Mouse (Mus musculus): ENCODE measurements at regions not wholly inside any gene's neighbourhood (a gene's known extent, or its start where the extent isn't known, plus 50 kb on each side); places are given as distances from the start of the nearest gene placed in this dataset.
A peak's percentile ranks its signal among the peaks of the same experiment; 100 is the strongest.
"Not testable (repeated sequence)": the region's sequence is repeated elsewhere in the genome, so short reads cannot be mapped to it uniquely, and the experiment has no call there.

DNA sequence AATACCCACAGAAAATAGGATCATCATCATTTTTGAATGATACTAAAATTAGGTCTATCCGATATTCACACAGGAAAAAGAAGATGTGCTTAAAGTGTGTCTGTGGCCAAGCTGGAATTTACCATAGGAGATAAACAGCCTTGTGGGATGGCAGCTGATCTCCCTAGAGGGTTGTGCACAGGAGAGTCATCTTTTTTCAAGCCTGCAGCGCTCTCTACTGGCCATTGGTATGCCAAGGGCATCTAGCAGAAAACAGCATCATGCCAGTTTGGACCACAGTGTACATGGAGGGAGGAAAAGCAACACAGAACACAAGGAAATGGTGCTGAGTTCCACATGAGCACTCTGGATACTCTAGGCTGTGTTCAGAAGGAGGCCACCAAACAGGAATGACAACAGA lies 74.1 kb upstream of the Diaph3 start:
- H3K27ac ChIP-seq (replicated peaks): no peak overlapping the region
- H3K4me1 ChIP-seq: no peaks in the 10 kb centered on the region
- no peaks in the 10 kb centered on the region for H3K27me3 ChIP-seq (replicated peaks; ENCODE audit: low read depth, poor library complexity, severe bottlenecking)
- no peaks in the 10 kb centered on the region for H3K36me3 ChIP-seq (replicated peaks)
- 36% methylated on average over 2 of the region's 2 CpGs for WGBS
- H3K9me3 ChIP-seq: no peaks in the 10 kb centered on the region
- H3K4me3 ChIP-seq: no peak overlapping the region
- DNase-seq (ENCODE audit: low spot score): peak; percentile 57

- DNase-seq (ENCODE audit: low spot score): no peak
- Histone ChIP-seq H3K9me3 (no peaks in the 10 kb centered on the region), H3K27ac (replicated peaks) (no peak overlapping the region), H3K27me3 (replicated peaks; ENCODE audit: low read depth, poor library complexity, severe bottlenecking) (no peaks in the 10 kb centered on the region), H3K36me3 (replicated peaks) (no peaks in the 10 kb centered on the region), H3K4me3 (no peak overlapping the region), H3K4me1 (no peaks in the 10 kb centered on the region)
- 75% methylated on average over 7 of the region's 7 CpGs for WGBS
Observed at GRCm38 (mm10) chr14:87217042-87217441, 76.0 kb upstream of the Diaph3 start.

- Histone ChIP-seq H3K4me1 (0 out of 2 replicates have a peak, but pooled peaks cover 2% of the 10 kb centered on the region), H3K27me3 (replicated peaks; ENCODE audit: low read depth, poor library complexity, severe bottlenecking) (no peaks in the 10 kb centered on the region), H3K9me3 (no peaks in the 10 kb centered on the region), H3K27ac (replicated peaks) (no peak overlapping the region), H3K4me3 (no peak overlapping the region), H3K36me3 (replicated peaks) (no peaks in the 10 kb centered on the region)
- no peak for DNase-seq (ENCODE audit: low spot score)
- WGBS: 89% methylated on average over 3 of the region's 3 CpGs
Observed at GRCm38 (mm10) chr14:87219975-87220374, 78.9 kb upstream of the Diaph3 start.

DNA sequence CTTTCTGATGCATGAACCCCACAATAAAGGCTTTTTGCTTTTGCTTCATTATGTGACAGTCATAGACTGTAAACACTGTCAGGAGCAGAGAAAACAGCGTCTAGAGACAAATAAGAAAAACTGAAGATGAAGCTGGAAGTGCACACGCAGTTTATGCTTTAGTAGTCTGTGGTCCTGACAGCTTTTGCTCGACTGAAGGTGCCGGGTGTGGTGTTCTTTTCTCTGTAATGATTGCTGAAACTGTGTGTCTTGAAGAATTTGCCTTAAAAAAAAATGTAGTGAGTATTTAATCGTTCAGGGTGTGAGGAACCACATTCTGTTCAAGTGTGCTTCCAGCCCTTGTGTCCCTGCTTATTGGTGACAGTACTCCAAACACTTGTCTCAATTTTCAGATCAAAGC lies 83.8 kb upstream of the Diaph3 start:
- Histone ChIP-seq H3K4me3 (no peak overlapping the region), H3K9me3 (peaks cover 2% of the 10 kb centered on the region; the same call in 1 of the 2 replicates), H3K27ac (replicated peaks) (no peak overlapping the region), H3K4me1 (0 out of 2 replicates have a peak, but pooled peaks cover 2% of the 10 kb centered on the region), H3K27me3 (replicated peaks; ENCODE audit: low read depth, poor library complexity, severe bottlenecking) (no peaks in the 10 kb centered on the region), H3K36me3 (replicated peaks) (no peaks in the 10 kb centered on the region)
- WGBS: 77% methylated on average over 5 of the region's 5 CpGs
- DNase-seq (ENCODE audit: low spot score): no peak

DNA sequence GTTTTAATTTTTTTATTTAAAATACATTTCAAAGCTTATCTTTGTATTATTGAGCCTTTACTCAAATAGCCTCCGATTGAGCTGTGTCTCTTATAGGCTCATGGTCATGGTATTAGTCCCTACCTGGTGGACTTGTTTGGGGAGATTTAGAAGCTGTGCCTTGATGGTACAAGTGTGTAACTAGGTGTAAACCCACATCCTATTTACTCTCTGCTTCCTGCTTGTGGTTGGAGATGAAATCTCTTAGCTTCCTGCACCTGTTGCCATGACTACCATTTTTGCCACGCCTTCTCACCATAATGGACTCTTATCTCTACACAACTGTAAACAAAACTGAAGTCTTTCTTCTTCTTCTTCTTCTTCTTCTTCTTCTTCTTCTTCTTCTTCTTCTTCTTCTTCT lies 108.2 kb upstream of the Diaph3 start:
- no peaks in the 10 kb centered on the region for H3K36me3 ChIP-seq (replicated peaks)
- H3K27me3 ChIP-seq (replicated peaks; ENCODE audit: low read depth, poor library complexity, severe bottlenecking): no peaks in the 10 kb centered on the region
- H3K4me3 ChIP-seq: no peak overlapping the region
- no peaks in the 10 kb centered on the region for H3K9me3 ChIP-seq
- WGBS: 91% methylated on average over 2 of the region's 2 CpGs
- no peak for DNase-seq (ENCODE audit: low spot score)
- H3K4me1 ChIP-seq: no peaks in the 10 kb centered on the region
- H3K27ac ChIP-seq (replicated peaks): no peak overlapping the region

DNA sequence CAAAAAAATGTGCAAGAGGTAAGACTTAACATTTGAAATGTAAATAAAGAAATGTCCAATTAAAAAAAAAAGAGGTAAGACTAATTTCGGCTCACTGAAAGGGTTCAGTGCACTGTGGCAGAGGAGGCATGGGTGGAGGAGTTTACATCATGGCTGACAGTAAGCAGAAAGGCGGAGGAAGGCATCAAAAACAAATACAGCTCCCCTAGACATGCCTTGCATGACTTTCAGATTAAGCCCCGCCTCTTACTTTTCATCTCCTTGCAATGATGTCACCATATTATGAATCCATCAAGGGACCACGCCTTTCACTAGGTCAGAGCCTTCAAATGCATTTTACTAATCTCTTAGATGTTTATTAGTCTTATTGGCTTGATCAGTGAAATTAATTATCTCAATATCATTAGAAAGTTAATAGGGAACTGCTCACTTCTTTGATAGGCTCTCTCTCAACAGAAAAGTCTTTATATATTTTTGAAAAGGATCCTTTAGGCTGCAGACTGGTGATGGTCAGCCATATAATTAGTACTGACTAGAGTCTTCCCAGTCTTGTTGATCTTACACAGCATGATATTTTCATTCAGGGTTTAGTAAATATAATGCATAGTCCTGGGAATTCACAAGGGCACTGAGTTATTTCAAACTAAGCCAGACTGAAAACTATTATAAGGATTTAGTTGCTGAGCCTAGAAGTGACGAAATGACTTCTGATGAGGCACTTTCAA lies 114.6 kb upstream of the Diaph3 start:
- no peaks in the 10 kb centered on the region for H3K4me1 ChIP-seq
- H3K27me3 ChIP-seq (replicated peaks; ENCODE audit: low read depth, poor library complexity, severe bottlenecking): no peaks in the 10 kb centered on the region
- no peaks in the 10 kb centered on the region for H3K36me3 ChIP-seq (replicated peaks)
- no peaks in the 10 kb centered on the region for H3K9me3 ChIP-seq
- 84% methylated on average over 5 of the region's 5 CpGs for whole genome bisulfite sequencing
- no peak overlapping the region for H3K27ac ChIP-seq (replicated peaks)
- no peak for DNase-seq (ENCODE audit: low spot score)
- H3K4me3 ChIP-seq: no peak overlapping the region

DNA sequence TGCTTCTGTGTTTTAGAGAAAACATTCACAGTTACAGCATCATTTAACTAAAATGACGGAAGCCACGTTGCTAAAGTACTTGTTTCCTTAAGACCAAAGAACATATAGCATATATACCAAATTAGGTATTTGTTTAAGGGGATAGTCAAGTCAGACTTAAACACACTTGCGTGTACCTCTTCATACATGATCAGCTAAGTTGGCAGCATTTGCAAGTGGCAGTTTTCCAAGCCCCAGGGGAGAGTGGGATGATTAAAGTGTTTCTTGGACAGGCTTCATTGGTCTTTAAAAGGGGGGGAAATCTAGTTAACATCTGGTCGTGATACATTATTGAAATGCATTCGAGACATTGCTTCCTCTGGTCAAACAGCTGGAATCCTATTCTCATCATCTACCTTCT lies 120.7 kb upstream of the Diaph3 start:
- Histone ChIP-seq H3K4me1 (no peaks in the 10 kb centered on the region), H3K36me3 (replicated peaks) (no peaks in the 10 kb centered on the region), H3K4me3 (no peak overlapping the region), H3K9me3 (no peaks in the 10 kb centered on the region), H3K27me3 (replicated peaks; ENCODE audit: low read depth, poor library complexity, severe bottlenecking) (no peaks in the 10 kb centered on the region), H3K27ac (replicated peaks) (no peak overlapping the region)
- no peak for DNase-seq (ENCODE audit: low spot score)
- WGBS: 84% methylated on average over 5 of the region's 5 CpGs

DNA sequence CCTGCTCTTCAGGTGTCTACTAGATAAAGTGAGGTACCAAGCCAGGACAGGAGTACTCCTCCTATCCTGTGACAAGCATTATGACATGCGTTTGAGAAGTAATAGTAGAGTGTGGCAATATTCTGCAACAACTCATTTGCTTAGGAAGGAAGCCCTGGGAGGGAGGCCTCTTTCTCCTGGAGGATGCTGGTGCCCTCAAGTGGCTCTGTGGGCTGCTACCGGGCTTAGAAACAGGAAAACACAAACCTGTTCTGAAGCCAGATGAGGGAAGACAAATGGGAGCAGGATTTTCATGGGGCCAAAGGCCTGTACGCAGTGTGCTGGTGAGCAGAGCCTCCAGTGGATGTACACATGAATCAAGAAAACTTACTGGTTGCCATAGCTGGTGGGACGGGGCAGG lies 123.8 kb upstream of the Diaph3 start:
- Histone ChIP-seq H3K36me3 (replicated peaks) (no peaks in the 10 kb centered on the region), H3K4me1 (no peaks in the 10 kb centered on the region), H3K27me3 (replicated peaks; ENCODE audit: low read depth, poor library complexity, severe bottlenecking) (no peaks in the 10 kb centered on the region), H3K9me3 (no peaks in the 10 kb centered on the region), H3K4me3 (no peak overlapping the region), H3K27ac (replicated peaks) (no peak overlapping the region)
- no peak for DNase-seq (ENCODE audit: low spot score)
- 90% methylated on average over 4 of the region's 4 CpGs for WGBS

DNA sequence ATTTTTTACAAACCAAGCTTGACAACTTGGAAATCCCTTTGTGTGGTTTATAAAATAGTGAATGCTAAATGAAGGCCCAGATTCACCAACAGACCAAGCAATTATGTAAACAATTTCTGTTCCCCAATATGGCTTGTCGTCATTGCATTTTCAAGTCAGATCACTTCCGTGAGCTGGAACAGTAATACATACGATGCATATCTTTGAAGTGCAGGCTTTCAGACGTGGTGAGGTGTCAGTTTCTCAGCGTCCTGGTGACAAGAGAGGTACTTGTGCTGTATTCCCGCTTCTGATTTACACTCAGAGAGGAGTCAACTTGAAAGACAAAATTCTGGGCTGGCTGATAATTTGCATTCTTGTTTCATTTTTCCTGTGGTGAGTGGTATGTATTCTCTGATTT lies 125.3 kb upstream of the Diaph3 start:
- no peak for DNase-seq (ENCODE audit: low spot score)
- Histone ChIP-seq H3K27ac (replicated peaks) (no peak overlapping the region), H3K27me3 (replicated peaks; ENCODE audit: low read depth, poor library complexity, severe bottlenecking) (no peaks in the 10 kb centered on the region), H3K4me1 (no peaks in the 10 kb centered on the region), H3K9me3 (no peaks in the 10 kb centered on the region), H3K36me3 (replicated peaks) (no peaks in the 10 kb centered on the region), H3K4me3 (no peak overlapping the region)
- 75% methylated on average over 6 of the region's 6 CpGs for WGBS

DNA sequence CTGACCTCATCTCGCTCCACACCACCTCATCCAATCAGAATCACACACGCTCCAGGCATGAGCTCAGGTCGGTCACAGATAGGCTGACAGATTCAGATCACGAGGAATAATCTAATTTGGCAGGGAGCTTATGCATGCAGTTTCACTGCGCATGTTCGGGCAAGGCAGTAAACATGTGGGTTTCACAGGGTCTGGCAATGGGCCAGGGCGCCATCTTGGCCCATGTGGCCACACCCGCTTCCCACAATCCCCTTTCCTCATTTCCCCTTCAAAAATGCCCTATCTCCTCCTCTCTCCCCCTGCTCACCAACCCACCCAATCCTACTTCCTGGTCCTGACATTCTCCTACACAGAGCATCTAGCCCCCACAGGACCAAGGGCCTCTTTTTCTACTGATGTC lies 127.2 kb upstream of the Tdrd3 start:
- not testable (repeated sequence) for H3K36me3 ChIP-seq (replicated peaks); H3K27ac ChIP-seq (replicated peaks); H3K9me3 ChIP-seq; DNase-seq (ENCODE audit: low spot score); H3K4me1 ChIP-seq; H3K27me3 ChIP-seq (replicated peaks; ENCODE audit: low read depth, poor library complexity, severe bottlenecking); H3K4me3 ChIP-seq
- 94% methylated on average over 8 of the region's 8 CpGs for WGBS

GRCm38 (mm10) chr14:87289708-87290243 lies 126.7 kb upstream of the Tdrd3 start:
- DNase-seq (ENCODE audit: low spot score): no peak
- no peak overlapping the region for H3K27ac ChIP-seq (replicated peaks)
- 88% methylated on average over 4 of the region's 4 CpGs for WGBS

DNA sequence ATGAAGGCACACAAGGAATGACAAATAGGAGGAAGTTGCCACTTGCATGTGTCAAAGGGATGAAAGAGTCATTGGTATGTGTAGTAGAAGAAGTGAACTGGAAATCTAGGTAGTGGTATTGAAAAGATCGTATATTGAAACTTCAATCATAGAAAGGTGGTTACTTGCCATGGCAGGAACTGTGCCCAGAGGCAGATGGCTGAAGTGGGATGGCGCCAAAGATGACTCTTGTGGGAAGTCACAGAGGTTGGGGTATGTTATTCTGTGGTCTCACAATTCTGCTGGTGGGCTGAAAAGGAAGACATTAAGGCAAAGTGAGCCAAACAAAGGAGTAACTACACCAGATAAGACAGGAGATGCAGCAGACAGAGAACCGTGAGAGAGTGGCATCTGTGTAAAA lies 121.2 kb upstream of the Tdrd3 start:
- no peak overlapping the region for H3K4me3 ChIP-seq
- H3K27me3 ChIP-seq (replicated peaks; ENCODE audit: low read depth, poor library complexity, severe bottlenecking): no peaks in the 10 kb centered on the region
- no peaks in the 10 kb centered on the region for H3K9me3 ChIP-seq
- peaks cover 5% of the 10 kb centered on the region for H3K4me1 ChIP-seq
- H3K27ac ChIP-seq (replicated peaks): no peak overlapping the region
- H3K36me3 ChIP-seq (replicated peaks): no peaks in the 10 kb centered on the region
- no peak for DNase-seq (ENCODE audit: low spot score)
- 88% methylated on average over 3 of the region's 3 CpGs for WGBS

More at GRCm38 (mm10) chr14:87289708-87290243, 126.7 kb upstream of the Tdrd3 start:
- Histone ChIP-seq H3K4me1 (peaks cover 3% of the 10 kb centered on the region; the same call in 1 of the 2 replicates), H3K36me3 (replicated peaks) (no peaks in the 10 kb centered on the region), H3K9me3 (no peaks in the 10 kb centered on the region), H3K4me3 (no peak overlapping the region), H3K27me3 (replicated peaks; ENCODE audit: low read depth, poor library complexity, severe bottlenecking) (no peaks in the 10 kb centered on the region)

DNA sequence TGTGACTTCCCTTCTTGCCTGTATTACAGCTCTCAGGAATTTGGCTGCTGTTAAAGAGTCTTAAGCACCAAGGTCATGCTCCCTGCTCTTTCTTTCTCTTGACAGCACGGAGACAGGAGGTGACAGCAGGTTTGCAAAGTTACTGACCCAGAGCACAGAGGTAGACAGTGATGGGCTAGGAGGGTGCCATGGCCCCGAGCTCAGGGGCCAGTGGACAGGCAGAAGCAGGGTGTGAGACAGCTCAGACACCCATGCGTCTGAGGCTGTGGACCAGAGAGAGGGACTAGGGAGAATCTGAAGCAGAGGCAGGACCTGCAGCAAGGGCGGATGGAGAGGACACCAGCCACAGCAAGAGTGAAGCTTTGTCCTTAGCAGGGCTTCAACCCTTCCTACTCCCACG lies 119.3 kb upstream of the Tdrd3 start:
- Histone ChIP-seq H3K36me3 (replicated peaks) (no peaks in the 10 kb centered on the region), H3K4me1 (peaks cover 5% of the 10 kb centered on the region), H3K9me3 (no peaks in the 10 kb centered on the region), H3K27ac (replicated peaks) (0 out of 2 replicates have a peak overlapping the region, but pooled peaks have one; percentile 24), H3K4me3 (no peak overlapping the region), H3K27me3 (replicated peaks; ENCODE audit: low read depth, poor library complexity, severe bottlenecking) (no peaks in the 10 kb centered on the region)
- peak; percentile 23 for DNase-seq (ENCODE audit: low spot score)
- 41% methylated on average over 5 of the region's 5 CpGs for WGBS

Data from embryonic facial prominence, embryonic 10.5 days (tissue).